Mouse (Mus musculus) ovary, adult 18-20 months (tissue): Measurements from ENCODE around the gene Tex14.
A peak's percentile ranks its signal among the peaks of the same experiment; 100 is the strongest.
"Not testable (repeated sequence)": the region's sequence is repeated elsewhere in the genome, so short reads cannot be mapped to it uniquely, and the experiment has no call there.

Source experiments
- DNase-seq: peaks from one replicate; pipeline ENCODE4 v3.0.0; 2022; ENCODE audit warnings: low spot score, mixed read lengths

Gene Tex14

GRCm38 (mm10) chr11:87404876-87405275 is at the start of gene Tex14, which contains the start of gene Rad51c:
TSS of gene Tex14 (plus strand) at chr11:87405065.
TSS of gene Rad51c (minus strand) at chr11:87404954.
- peak; percentile 18 for DNase-seq

- DNase-seq = no peak
These were observed 47.3 kb upstream of the Tex14 start for GRCm38 (mm10) chr11:87357317-87358300.

- peak; percentile 75 for DNase-seq
These were observed 46.3 kb upstream of the Tex14 start, which contains the start of gene Ppm1e for GRCm38 (mm10) chr11:87358331-87359261. TSS of gene Ppm1e (minus strand) at chr11:87359023.

GRCm38 (mm10) chr11:87359262-87359612 is 45.6 kb upstream of the Tex14 start:
- no peak for DNase-seq

- DNase-seq = no peak
These were observed 39.7 kb upstream of the Tex14 start for GRCm38 (mm10) chr11:87365120-87365519.

GRCm38 (mm10) chr11:87367061-87367460 is 37.8 kb upstream of the Tex14 start:
- DNase-seq = no peak

- no peak for DNase-seq
These were observed 36.8 kb upstream of the Tex14 start for GRCm38 (mm10) chr11:87367865-87368580.

GRCm38 (mm10) chr11:87384551-87384950 is 20.3 kb upstream of the Tex14 start:
- no peak for DNase-seq

GRCm38 (mm10) chr11:87385676-87386075 is 19.2 kb upstream of the Tex14 start:
- DNase-seq = no peak

GRCm38 (mm10) chr11:87393855-87394254 is 11.0 kb upstream of the Tex14 start:
- no peak for DNase-seq

GRCm38 (mm10) chr11:87398402-87398801 is 6.5 kb upstream of the Tex14 start:
- no peak for DNase-seq

GRCm38 (mm10) chr11:87404111-87404853 is 583 bp upstream of the Tex14 start:
- DNase-seq = peak; percentile 90

- not testable (repeated sequence) for DNase-seq
These were observed 8.5 kb downstream of the Tex14 start for GRCm38 (mm10) chr11:87413412-87413811.

- DNase-seq = no peak
These were observed 11.3 kb downstream of the Tex14 start for GRCm38 (mm10) chr11:87416120-87416519.

GRCm38 (mm10) chr11:87420861-87421260 is 16.0 kb downstream of the Tex14 start:
- DNase-seq = no peak

GRCm38 (mm10) chr11:87421760-87422201 is 16.9 kb downstream of the Tex14 start:
- no peak for DNase-seq

- peak; percentile 80 for DNase-seq
These were observed 17.9 kb downstream of the Tex14 start for GRCm38 (mm10) chr11:87422511-87423340.

- no peak for DNase-seq
These were observed 18.9 kb downstream of the Tex14 start for GRCm38 (mm10) chr11:87423551-87424325.

GRCm38 (mm10) chr11:87426121-87426449 is 21.2 kb downstream of the Tex14 start:
- DNase-seq = no peak
